Mouse (Mus musculus) spleen, adult 2 months (tissue): Measurements from ENCODE around the gene Iqcd. TPM values are rescaled to one million over a fixed set of nuclear protein-coding genes. Genes with fewer than 3 reads are reported as not detected.

ENCODE experiments used
- DNase-seq, 2 experiments: peaks; one replicate each; pipeline versions ENCODE4 v3.0.0 to v3.0.0-alpha.2; 2012 to 2021; ENCODE audit warnings: low spot score in 2 of 2, low read depth in 1 of 2
- H3K27ac ChIP-seq: fragments of 200-500 bp; 2 replicates; pipeline ENCODE4 v1.5.1; 2012; ENCODE audit warnings: low read length, inconsistent platforms; ENCODE audit not compliant: insufficient read depth
- H3K27me3 ChIP-seq: fragments of 200-500 bp; 2 replicates; pipeline ENCODE4 v1.6.1; 2012; ENCODE audit warnings: mild to moderate bottlenecking, moderate library complexity, low read length, inconsistent platforms; ENCODE audit not compliant: control insufficient read depth, insufficient read depth
- H3K36me3 ChIP-seq: fragments of 200-500 bp; 2 replicates; pipeline ENCODE4 v1.6.1; 2012; ENCODE audit warnings: mild to moderate bottlenecking, low read length, inconsistent platforms; ENCODE audit not compliant: control insufficient read depth, insufficient read depth
- H3K4me1 ChIP-seq: fragments of 200-500 bp; 2 replicates; pipeline ENCODE4 v1.6.1; 2011; ENCODE audit warnings: inconsistent platforms; ENCODE audit not compliant: control insufficient read depth, insufficient read depth, insufficient read length
- H3K4me3 ChIP-seq: fragments of 200-500 bp; 2 replicates; pipeline ENCODE4 v1.5.1; 2011; ENCODE audit warnings: mild to moderate bottlenecking, inconsistent platforms; ENCODE audit not compliant: insufficient read depth, insufficient read length; ENCODE audit errors: extremely low read depth
- CTCF ChIP-seq: fragments of 200-500 bp; IDR thresholded peaks from 2 replicates; pipeline ENCODE4 v1.5.1; 2011; ENCODE audit warnings: mild to moderate bottlenecking, inconsistent platforms; ENCODE audit not compliant: insufficient read depth, insufficient read length, insufficient replicate concordance; ENCODE audit errors: extremely low read depth
- POLR2A ChIP-seq: fragments of 200-500 bp; IDR thresholded peaks from 2 replicates; pipeline ENCODE4 v1.6.1; 2011; ENCODE audit warnings: low read depth, low read length, inconsistent platforms
- WGBS: fragments of 180-500 bp; shearing (Covaris S2); methylation state at CpG from one replicate; pipeline ENCODE4 v1.1.7; 2018; 5-methylcytosine and 5-hydroxymethylcytosine counted together
- polyA plus RNA-seq: library from polyadenylated mRNA; depleted of rRNA; stranded (reverse); fragments of >200 nt; gene quantifications from 2 replicates; pipeline ENCODE4 v1.2.3, GENCODE M21; 2012

Gene Iqcd
- polyA plus RNA-seq, 1 experiment, result 0.40 TPM

DNA sequence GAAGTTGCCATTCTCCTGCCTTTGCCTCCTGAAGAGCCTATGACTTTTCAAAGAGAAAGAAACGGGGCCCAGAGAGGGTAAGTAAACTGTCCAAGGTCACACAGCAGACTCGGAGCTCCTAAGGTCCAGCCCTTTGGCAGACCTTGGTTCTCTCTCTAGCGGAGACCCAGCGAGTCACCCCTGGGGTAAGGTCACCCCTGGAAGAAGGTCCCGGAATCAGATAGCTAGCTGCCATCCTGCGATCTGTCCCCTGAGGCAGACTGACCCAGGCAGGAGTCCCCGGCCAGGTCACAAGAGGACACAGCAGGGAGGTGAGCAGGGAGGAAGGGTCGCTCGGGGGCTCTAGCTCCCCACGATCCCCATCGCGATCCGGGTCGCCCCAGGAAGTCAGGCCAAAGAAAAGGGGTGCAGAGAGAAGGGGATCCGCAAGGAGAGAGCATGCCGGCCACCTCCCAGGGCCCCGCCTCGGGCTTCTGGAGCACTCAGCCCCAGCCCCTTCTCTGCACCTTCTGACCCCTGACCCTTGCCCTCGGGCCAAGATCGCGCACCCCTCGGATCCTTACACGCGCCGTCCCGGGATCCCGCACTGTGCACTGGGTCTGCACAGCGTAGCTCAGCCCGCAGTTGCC lies 762 bp upstream of the Iqcd start:
- peaks cover 13% of the 10 kb centered on the region; the same call in 1 of the 2 replicates for H3K4me1 ChIP-seq
- no peaks in the 10 kb centered on the region for H3K27me3 ChIP-seq
- under 1% methylated on average over 29 of the region's 29 CpGs for WGBS
- peaks cover 10% of the 10 kb centered on the region for H3K36me3 ChIP-seq
- DNase-seq, result no peak
- H3K27ac ChIP-seq, result peak overlapping the region; percentile 79
- TF ChIP-seq CTCF, result no peak
- no peak for TF ChIP-seq POLR2A
- peak overlapping the region; percentile 77 for H3K4me3 ChIP-seq

DNA sequence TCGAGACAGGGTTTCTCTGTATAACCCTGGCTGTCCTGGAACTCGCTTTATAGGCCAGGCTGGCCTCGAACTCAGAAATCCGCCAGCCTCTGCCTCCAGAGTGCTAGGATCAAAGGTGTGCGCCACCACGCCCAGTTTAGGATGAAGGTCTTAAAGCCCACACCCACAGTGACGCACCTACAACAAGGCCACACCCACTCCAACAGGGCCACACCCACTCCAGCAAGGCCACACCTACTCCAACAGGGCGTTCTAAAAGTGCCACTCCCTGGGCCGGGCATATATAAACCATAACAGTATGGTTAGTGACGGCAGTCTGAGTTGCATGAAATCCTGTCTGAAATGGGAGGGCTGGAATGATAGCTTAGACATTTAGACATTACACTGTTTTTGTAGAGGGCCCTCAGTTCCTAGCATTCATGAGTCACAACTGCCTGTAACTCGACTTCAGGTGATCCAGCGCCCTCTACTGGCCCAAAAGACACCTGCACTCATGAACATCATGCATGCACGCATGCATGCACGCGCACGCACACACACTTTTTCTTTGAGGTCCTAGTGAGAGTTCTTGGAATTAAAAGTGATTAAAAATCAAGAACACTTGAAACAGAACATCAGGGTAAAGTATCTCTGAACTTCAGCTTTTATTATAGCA lies 1.7 kb downstream of the Iqcd start:
- TF ChIP-seq POLR2A (no peak), CTCF (peak; percentile 27; the same call in 1 of the 2 replicates)
- H3K4me1 ChIP-seq, result peaks cover 13% of the 10 kb centered on the region; the same call in 1 of the 2 replicates
- 83% methylated on average over 16 of the region's 16 CpGs for WGBS
- no peaks in the 10 kb centered on the region for H3K27me3 ChIP-seq
- H3K27ac ChIP-seq, result no peak overlapping the region
- H3K36me3 ChIP-seq, result no peaks in the 10 kb centered on the region
- DNase-seq, result no peak
- H3K4me3 ChIP-seq, result no peak overlapping the region

DNA sequence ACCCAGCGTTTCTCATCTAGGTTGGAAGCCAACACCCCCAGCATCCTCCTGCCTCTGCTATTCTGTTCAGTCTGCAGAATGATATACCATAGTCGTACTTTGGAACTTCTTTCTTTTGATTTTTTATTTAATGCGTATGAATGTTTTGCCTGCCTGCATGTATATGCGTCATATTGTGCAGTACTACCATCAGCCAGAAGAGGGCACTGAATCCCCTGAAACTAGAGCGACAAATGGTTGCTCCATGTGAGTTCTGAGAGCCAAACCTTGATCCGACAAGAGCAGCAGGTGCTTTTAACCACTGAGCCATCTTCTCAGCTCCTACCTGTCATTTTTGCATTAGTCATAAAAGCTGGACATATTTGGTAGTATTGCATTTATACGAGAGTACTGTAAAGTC lies 3.3 kb downstream of the Iqcd start:
- TF ChIP-seq CTCF, result no peak
- no peak for TF ChIP-seq POLR2A
- Histone ChIP-seq H3K36me3 (no peaks in the 10 kb centered on the region), H3K4me3 (no peak overlapping the region), H3K27ac (no peak overlapping the region), H3K4me1 (peaks cover 8% of the 10 kb centered on the region; the same call in 1 of the 2 replicates), H3K27me3 (no peaks in the 10 kb centered on the region)
- no peak for DNase-seq
- WGBS, result 86% methylated on average over 7 of the region's 7 CpGs

DNA sequence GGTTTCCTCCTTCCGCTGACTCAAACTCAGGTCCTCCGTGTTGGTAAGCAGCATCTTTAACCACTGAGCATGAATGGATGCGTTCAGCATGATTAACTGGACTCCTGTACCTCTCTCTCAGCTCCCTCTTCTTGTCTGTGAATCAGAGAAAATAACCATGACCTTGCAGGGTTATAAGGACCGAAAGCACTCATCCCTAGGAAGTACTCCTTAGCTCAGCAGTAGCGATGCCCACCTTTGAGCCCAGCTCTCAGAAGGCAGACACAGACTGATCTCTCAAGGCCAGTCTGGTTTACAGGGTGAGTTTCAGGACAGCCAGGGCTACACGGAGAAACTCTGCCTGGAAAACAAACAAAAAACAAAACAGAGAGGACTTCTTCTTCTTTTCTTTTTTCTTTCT lies 5.7 kb downstream of the Iqcd start:
- H3K36me3 ChIP-seq, result no peaks in the 10 kb centered on the region
- WGBS, result 90% methylated on average over 6 of the region's 6 CpGs
- no peak for TF ChIP-seq POLR2A
- no peak for TF ChIP-seq CTCF

DNA sequence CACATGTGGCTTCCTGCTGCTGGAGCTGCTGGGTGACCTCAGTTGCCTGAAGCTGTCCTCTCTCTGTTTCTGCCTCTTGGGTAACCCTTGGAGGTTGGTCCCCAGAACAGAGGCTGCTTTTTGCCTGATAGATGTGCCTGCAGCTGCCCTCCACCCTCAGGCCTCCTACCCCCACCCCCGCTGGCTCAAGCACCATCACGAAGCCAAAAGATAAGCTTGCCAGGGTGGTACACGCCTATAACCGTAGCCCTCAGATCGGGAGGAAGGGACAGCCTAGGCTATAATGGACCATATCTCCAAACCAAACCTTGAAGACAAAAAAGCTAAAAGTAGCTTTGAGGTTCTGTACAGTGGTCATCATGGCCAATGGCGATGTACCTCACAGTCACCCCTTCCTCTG lies 10.8 kb downstream of the Iqcd start:
- TF ChIP-seq POLR2A (no peak), CTCF (no peak)
- no peaks in the 10 kb centered on the region for H3K27me3 ChIP-seq
- no peak for DNase-seq
- no peaks in the 10 kb centered on the region for H3K4me1 ChIP-seq
- H3K4me3 ChIP-seq, result no peak overlapping the region
- H3K36me3 ChIP-seq, result no peaks in the 10 kb centered on the region
- H3K27ac ChIP-seq, result no peak overlapping the region
- WGBS, result 70% methylated on average over 6 of the region's 6 CpGs

More for the DNA sequence above, 5.7 kb downstream of the Iqcd start:
- Histone ChIP-seq H3K4me1 (no peaks in the 10 kb centered on the region), H3K4me3 (no peak overlapping the region), H3K27ac (no peak overlapping the region), H3K27me3 (no peaks in the 10 kb centered on the region)
- DNase-seq, result no peak

DNA sequence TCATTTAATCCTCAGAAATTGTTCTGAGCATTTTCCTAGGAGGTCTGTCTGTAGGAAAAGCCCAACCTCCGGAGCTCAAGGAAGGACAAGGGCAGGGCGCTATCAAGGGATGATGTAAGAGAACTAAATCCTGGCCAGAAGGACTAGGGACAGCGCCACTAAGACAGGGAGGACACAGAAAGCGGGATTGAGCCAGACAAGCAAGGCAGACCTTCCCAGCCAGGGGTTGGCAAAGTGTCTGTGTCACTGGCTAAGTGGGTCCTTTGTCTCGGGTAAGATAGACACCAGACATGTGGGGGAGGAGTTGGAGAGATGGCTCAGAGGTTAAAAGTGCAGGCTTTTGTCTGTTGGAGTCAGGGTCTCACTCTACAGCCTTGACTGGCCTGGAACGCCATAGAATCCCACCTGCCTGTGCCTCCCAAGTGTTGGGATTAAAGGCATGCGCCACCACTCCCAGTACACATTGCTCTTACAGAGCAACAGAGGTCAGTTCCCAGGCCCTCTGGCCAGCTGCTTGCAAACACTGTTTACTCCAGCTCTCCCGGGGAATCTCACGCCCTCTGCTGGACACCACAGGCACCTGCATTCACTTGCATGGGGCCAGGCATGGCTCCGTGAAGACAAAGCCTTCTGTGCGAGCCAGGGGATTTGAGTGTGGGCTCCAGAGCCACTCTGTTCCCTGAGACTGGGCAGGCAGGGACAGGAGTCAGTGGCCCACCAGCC lies 12.3 kb downstream of the Iqcd start:
- Histone ChIP-seq H3K27ac (no peak overlapping the region), H3K27me3 (no peaks in the 10 kb centered on the region), H3K4me1 (no peaks in the 10 kb centered on the region; the same call in 1 of the 2 replicates), H3K4me3 (no peak overlapping the region), H3K36me3 (no peaks in the 10 kb centered on the region)
- TF ChIP-seq POLR2A (no peak), CTCF (peak; percentile 45; the same call in 1 of the 2 replicates)
- WGBS, result 79% methylated on average over 11 of the region's 11 CpGs
- DNase-seq, result no peak
